Mouse (Mus musculus) 3134 (cell line): ENCODE measurements around the gene Cyp4v3.
A peak's percentile ranks its signal among the peaks of the same experiment; 100 is the strongest.
"Not testable (repeated sequence)": the region's sequence is repeated elsewhere in the genome, so short reads cannot be mapped to it uniquely, and the experiment has no call there.

Source experiments
- DNase-seq: peaks from one replicate; pipeline ENCODE4 v3.0.0-alpha.2; 2011; ENCODE audit warnings: low spot score; ENCODE audit not compliant: insufficient read length; ENCODE audit errors: extremely low read depth

The Cyp4v3 gene

GRCm38 (mm10) chr8:45332685-45333409, at the start of gene Cyp4v3:
Gene Cyp4v3, minus strand, starts transcription at chr8:45333216.
- DNase-seq = peak; percentile 62

- no peak for DNase-seq
These were observed 48.9 kb upstream of the Cyp4v3 start, which contains the start of gene Fam149a for GRCm38 (mm10) chr8:45381963-45382347. Gene Fam149a, minus strand, starts transcription at chr8:45382291.

- DNase-seq = no peak
These were observed 48.3 kb upstream of the Cyp4v3 start for GRCm38 (mm10) chr8:45381075-45381962.

GRCm38 (mm10) chr8:45380598-45380997, 47.6 kb upstream of the Cyp4v3 start:
- DNase-seq = no peak

- no peak for DNase-seq
These were observed 41.1 kb upstream of the Cyp4v3 start for GRCm38 (mm10) chr8:45374071-45374470.

- DNase-seq = no peak
These were observed 34.1 kb upstream of the Cyp4v3 start for GRCm38 (mm10) chr8:45367154-45367553.

GRCm38 (mm10) chr8:45363220-45363619, 30.2 kb upstream of the Cyp4v3 start:
- DNase-seq = no peak

- no peak for DNase-seq
These were observed 29.3 kb upstream of the Cyp4v3 start for GRCm38 (mm10) chr8:45362323-45362722.

- DNase-seq = peak; percentile 42
These were observed 26.1 kb upstream of the Cyp4v3 start for GRCm38 (mm10) chr8:45359091-45359605.

GRCm38 (mm10) chr8:45358132-45358918, 25.3 kb upstream of the Cyp4v3 start:
- peak; percentile 78 for DNase-seq

- no peak for DNase-seq
These were observed 22.8 kb upstream of the Cyp4v3 start for GRCm38 (mm10) chr8:45355809-45356208.

- DNase-seq = no peak
These were observed 12.0 kb upstream of the Cyp4v3 start for GRCm38 (mm10) chr8:45345031-45345430.

GRCm38 (mm10) chr8:45344298-45344697, 11.3 kb upstream of the Cyp4v3 start:
- DNase-seq = no peak

GRCm38 (mm10) chr8:45341630-45342628, 8.9 kb upstream of the Cyp4v3 start:
- no peak for DNase-seq

GRCm38 (mm10) chr8:45333493-45333892, 477 bp upstream of the Cyp4v3 start:
- peak; percentile 41 for DNase-seq

GRCm38 (mm10) chr8:45330856-45331255, 2.2 kb downstream of the Cyp4v3 start:
- no peak for DNase-seq

- no peak for DNase-seq
These were observed 3.6 kb downstream of the Cyp4v3 start for GRCm38 (mm10) chr8:45329206-45329980.

- DNase-seq = not testable (repeated sequence)
These were observed 5.9 kb downstream of the Cyp4v3 start for GRCm38 (mm10) chr8:45327076-45327475.

- DNase-seq = no peak
These were observed 8.9 kb downstream of the Cyp4v3 start for GRCm38 (mm10) chr8:45324151-45324550.
